Mouse (Mus musculus) gastrocnemius, postnatal 36 days (tissue): ENCODE data around the gene Phf24. TPM values are rescaled to one million over a fixed set of nuclear protein-coding genes. Genes with fewer than 3 reads are reported as not detected.
"Not testable (repeated sequence)": the region's sequence is repeated elsewhere in the genome, so short reads cannot be mapped to it uniquely, and the experiment has no call there.

Source experiments
- DNase-seq, 2 experiments: peaks; one replicate each; pipeline ENCODE4 v3.0.0; 2022
- intact Hi-C: fragments of 180-260 bp; cut with DNase I; formaldehyde crosslinking; loops from one replicate; pipeline ENCODE4 v1.15.1; 2025
- total RNA-seq, 2 experiments: library from RNA; stranded (reverse); gene quantifications; 2 replicates each; pipeline ENCODE4 v1.2.3; 2021

The Phf24 gene
- total RNA-seq, 2 experiments from 2014 or later, result 0.15 to 0.97 TPM

DNA sequence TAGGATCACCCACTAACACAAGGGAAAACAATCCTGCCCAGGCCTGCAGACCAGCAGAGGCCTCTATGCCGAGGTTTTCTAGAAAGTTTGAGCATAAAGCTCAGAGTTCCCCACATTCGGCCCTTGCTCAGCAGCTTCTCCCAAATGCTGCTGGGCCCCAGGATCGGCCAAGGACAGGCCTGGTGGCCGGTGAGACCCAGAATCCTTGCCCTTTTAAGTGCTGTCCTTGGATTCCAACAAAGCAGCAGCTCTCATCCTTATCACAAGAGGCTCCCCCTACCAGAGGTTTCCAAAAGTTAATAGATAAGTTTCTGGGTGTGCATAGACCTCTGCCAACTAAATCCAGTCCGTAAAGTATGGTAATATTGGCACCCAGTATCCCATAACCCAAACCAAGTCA lies 57.4 kb downstream of the Phf24 start:
- no peak for DNase-seq
- intact Hi-C loops, result no loop called here

DNA sequence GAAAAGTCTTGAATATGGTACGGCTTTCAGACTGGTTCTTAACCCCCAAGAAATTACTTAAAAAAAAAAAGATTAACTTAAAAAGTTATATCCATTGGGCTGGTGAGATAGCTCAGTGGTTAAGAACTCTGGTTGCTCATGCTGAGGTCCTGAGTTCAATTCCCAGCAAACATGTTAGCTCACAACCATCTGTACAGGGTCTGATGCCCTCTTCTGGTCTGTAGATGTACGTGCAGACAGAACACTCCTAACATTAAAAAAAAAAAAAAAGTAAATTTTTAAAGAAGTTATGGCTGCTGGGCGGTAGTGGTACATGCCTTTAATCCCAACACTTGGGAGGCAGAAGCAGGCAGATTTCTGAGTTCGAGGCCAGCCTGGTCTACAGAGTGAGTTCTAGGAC lies 61.6 kb downstream of the Phf24 start:
- no peak for DNase-seq

DNA sequence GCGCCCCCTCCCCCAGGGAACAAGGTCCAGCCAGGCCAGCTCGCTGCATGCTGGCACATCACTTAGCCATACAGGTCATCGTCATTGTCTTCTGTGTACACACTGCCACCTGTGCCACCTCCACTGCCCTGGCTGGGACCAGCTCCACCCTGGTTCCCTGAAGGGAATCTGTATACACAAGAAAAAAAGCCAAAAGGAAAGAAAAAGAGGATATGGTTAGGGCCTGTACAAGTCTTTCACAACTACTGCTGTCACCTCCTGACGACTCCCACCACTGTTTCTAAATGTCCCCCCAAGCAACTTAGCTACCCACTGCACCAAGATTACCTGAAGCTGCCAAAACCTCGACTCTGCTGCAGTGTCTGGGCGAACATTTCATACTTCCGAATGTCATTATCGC lies 64.0 kb downstream of the Phf24 start:
- intact Hi-C loops, DNase-seq: not testable (repeated sequence)

More for the DNA sequence above, 61.6 kb downstream of the Phf24 start:
- intact Hi-C loops, result no loop called here

DNA sequence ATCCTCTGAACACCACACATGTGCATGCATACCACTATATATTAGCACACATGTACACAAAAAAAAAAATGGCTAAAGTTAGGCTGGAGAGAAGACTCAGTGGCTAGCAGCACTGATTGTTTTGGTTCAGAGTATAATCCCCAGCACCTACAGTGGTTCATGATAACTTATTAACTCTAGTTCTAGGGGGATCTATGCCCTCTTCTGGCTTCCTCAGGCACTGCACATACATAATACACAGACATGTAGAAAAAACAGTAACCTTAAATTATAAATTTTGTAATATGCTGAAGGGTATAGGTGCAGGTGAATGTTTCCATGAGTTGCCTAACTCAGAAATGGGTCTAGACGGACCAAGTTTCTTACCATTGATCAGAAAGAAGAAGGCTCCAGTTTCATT lies 71.8 kb downstream of the Phf24 start:
- intact Hi-C loops, result no loop called here

More for the DNA sequence above, 71.8 kb downstream of the Phf24 start:
- DNase-seq, result no peak

Other genes with a start within 250 kb of the Phf24 start
- under 1 TPM in 1 of 2 experiments, not detected in 1; 0.57 TPM for gene 4930578G10Rik, start 181.1 kb upstream of the Phf24 start, total RNA-seq
- gene Ccl19, start 160.1 kb upstream of the Phf24 start, total RNA-seq, result not detected
- gene Ccl21a, start 142.7 kb upstream of the Phf24 start, total RNA-seq, result 10 to 100 TPM in 1 of 2 experiments, 1 to 10 TPM in 1; 7.8 to 13.8 TPM
- not detected for gene Fam205a1, start 62.8 kb upstream of the Phf24 start, total RNA-seq
- not detected for gene Gm12394, start 59.9 kb upstream of the Phf24 start, total RNA-seq
- under 1 TPM; 0.37 to 0.41 TPM for gene Fam205c, start 42.4 kb upstream of the Phf24 start, total RNA-seq
- gene Dnajb5, start 33.2 kb downstream of the Phf24 start, total RNA-seq, result 100 to 1,000 TPM; 191 to 213 TPM
- gene 1700022I11Rik, start 52.9 kb downstream of the Phf24 start, total RNA-seq, result not detected
- 100 to 1,000 TPM; 225 to 248 TPM for gene Vcp, start 83.8 kb downstream of the Phf24 start, total RNA-seq
- 1 to 10 TPM in 1 of 2 experiments, under 1 TPM in 1; 0.84 to 1.1 TPM for gene Fancg, start 93.8 kb downstream of the Phf24 start, total RNA-seq
- gene Pigo, start 109.2 kb downstream of the Phf24 start, total RNA-seq, result 1 to 10 TPM; 5.2 to 5.9 TPM
- gene Stoml2, start 115.0 kb downstream of the Phf24 start, total RNA-seq, result 10 to 100 TPM; 78.9 to 95.1 TPM
- gene Fam214b, start 129.6 kb downstream of the Phf24 start, total RNA-seq, result 10 to 100 TPM; 22.1 to 30.6 TPM
- 1 to 10 TPM; 2.3 to 2.8 TPM for gene Unc13b, start 142.3 kb downstream of the Phf24 start, total RNA-seq